Mouse (Mus musculus) erythroblast, adult 5-6 weeks (primary cell): ENCODE data around the gene Kif5c. TPM values are rescaled to one million over a fixed set of nuclear protein-coding genes. Genes with fewer than 3 reads are reported as not detected.

Source experiments
- ATAC-seq: replicated peaks from 2 replicates; pipeline ENCODE4 v1.8.0; 2016; ENCODE audit warnings: moderate number of reproducible peaks, mild to moderate bottlenecking, moderate TSS enrichment, inconsistent platforms; ENCODE audit not compliant: poor library complexity, low FRiP score, severe bottlenecking
- total RNA-seq, 2 experiments: library from RNA; stranded (forward) in 1 of 2; stranded (reverse) in 1 of 2; fragments of 150-400 nt in 1 of 2; fragments of 200-764, 138-1000 nt in 1 of 2; gene quantifications; 2 replicates each; pipeline versions ENCODE4 v1.2.3 to v1.2.4; 2015 to 2017; ENCODE audit warnings: low replicate concordance in 2 of 2

The Kif5c gene
- total RNA-seq (2015; ENCODE audit: low replicate concordance) (0.19 TPM in 1 of 2 replicates, not detected in the other), total RNA-seq (2017; ENCODE audit: low replicate concordance) (0.51 and 5.2 TPM in 2 replicates)

DNA sequence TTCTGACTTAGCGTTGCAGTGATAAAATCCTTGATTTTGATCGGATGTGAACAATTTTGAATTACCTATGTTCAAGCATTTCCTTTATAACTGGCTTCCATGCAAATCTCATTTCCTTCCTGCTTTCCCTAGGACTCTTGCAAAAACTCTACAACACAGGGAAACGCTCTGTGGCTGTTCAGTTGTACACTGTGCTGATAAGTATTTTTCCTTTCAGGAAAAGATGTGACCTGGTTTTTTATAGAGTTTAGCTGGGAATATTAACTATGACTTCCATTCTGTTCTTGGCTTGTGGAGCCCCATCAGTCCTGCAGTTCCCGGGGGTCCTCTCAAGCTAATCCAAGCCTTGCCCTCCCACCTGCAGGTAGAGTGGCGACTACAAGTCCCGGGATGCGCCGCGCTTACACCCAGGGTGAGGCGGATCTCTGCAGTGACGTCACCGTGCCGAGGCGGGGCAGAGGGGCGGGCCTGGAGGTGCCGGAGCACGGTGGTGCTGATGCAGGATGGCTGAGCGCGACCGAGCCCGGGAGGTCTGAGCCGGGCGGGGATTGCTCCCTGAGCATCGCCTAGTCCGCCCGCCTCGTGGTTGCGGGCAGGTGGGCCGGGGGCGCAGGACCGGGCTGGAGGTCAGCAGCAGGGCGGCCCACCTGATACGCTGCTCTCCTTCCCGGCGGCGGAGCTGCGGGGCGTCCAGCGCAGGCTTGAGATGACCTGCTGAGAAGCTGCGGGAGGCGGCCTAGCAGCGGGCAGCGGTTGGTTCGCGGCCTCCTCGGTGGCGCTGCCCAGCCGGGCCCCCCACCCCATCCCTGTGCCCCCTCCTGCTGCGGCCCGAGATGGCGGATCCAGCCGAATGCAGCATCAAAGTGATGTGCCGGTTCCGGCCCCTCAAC, at the start of gene Kif5c:
Gene Kif5c (plus strand): TSS at position 470 of the 890 bp plus-strand sequence.
- peak; percentile 75 for ATAC-seq

DNA sequence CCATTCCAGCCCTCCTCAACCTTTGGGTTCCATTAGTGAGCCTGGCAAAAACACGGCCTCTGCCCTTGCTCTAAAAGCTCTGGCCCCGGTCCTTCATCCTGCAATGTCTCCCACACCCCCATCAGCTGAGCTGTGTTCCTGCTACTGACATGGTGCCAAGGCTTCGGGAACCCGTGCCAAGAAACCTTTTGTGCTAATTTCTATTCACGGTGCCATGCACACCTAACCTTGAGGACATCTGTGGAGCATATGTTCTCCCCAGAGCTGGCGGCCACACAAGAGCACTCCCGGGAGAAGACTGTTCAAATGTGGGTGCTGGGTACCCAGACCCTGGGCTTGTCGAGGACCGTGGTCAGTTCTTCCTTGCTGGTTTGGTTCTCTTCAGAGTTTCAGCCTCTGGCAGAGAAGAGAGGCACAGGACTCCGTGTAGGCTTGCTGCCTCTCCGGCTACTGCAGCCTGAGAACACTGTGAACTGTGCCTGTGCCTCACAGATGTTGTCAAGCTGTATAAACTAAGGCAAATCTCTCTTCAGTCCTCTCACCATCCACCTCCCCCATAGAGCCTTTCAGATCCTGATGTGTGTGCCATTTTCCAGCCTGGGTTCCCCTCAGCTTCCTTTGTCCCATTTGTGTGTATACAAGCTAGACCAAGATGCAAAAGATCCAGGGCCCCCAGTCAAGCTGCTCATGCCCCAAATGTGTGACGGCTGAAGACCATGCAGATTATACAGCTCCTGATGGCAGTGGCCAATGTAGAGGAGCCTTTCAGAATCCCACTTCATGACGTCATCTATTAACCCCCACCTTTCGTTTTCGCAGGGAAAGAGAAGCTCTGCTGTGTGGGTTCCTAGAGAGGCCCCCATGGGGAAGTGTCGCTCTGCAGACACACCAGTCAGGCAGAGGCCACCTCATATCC, 49.0 kb upstream of the Kif5c start:
- no peak for ATAC-seq

DNA sequence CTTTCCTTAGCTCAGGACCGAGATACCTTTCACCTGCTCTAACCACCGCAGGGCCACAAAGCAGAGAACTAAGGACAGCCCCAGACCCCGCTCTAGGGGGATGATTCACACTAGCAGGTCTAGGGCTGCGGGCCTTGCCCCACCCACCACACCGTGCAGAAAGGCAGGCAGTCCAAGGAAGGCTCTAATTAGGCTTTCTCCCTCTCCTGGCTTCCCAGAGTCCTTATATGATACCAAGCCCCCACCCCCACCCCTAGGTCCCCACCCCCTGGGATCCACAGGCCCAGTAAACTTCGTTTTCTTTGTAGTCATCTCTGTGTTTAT, 48.4 kb upstream of the Kif5c start:
- no peak for ATAC-seq

DNA sequence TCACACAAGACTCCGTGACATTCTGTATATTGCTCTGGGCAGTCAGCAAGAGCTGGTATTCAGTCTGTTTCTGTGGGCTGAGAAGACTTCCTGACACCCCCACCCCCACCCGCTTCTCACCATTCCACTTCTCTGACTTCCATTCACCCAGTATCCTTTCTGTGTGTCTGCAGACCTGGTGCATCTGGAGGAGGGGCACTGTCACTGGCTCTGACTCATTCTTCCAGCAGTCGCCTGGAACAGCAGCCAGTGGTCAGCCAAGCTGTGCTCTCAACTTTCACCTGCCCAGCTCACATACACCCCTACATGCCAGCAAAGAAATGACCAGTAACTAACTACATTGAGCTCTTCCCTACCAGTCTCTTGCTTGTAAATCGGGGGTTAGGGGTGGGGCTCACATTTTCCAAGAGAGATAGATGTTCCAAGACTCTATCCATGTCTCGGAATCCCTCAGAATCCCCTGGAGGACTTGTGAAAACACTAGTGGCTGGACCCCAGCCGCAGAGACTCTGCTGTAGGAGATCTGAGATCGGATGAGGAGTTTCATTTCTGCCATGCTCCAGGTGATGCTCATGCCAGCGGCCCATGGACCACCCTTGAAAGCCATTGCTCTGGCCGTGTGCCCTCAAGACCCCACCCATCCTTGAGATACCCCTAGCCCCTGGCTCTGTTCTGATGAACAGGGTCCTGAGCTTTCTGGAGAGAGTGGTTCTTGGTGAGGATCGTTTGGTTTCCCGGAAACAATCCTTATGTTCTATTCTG, 47.8 kb upstream of the Kif5c start:
- ATAC-seq: no peak

DNA sequence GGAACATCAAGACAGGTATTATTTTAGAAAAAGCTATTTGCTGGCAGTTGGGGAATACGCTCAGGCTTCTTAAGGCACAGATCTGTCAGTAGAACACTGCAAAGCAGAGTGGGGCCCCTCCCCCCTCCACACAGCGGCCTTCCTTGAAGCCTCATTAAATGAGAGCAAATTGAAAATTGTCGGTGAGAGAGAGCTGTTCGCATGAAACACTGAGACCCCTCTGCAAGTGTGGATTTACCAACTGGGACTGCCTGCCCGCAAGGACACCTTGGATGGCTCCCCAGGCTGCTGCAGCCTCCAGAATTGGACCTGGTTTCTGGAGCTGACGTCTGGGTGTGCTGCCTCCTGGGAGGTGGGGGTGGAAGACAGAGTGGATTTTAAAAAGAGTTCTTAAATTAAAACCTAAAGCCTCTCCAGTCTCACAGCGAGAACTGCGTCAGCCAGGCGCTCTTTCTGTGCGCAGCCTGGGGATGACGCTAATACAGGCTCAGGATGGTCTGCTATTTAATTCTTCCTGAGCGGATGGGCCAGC, 46.9 kb upstream of the Kif5c start:
- ATAC-seq: no peak

DNA sequence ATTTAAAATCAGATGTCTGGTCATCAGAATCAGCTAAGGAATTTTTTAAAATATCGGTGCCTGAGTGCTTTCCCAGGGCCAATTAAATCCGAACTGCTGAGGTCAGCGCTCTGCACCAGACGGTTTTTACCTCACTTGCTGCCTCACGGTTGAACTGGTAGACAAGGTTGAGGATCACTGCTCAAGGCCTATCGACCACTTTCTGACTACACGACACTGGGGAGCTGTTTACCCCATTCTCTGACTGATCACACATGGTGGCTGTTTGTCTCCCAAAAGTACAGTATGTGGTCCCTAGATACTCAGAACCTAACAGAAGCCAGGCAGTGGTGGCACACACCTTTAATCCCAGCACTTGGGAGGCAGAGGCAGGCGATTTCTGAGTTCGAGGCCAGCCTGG, 46.4 kb upstream of the Kif5c start:
- no peak for ATAC-seq

DNA sequence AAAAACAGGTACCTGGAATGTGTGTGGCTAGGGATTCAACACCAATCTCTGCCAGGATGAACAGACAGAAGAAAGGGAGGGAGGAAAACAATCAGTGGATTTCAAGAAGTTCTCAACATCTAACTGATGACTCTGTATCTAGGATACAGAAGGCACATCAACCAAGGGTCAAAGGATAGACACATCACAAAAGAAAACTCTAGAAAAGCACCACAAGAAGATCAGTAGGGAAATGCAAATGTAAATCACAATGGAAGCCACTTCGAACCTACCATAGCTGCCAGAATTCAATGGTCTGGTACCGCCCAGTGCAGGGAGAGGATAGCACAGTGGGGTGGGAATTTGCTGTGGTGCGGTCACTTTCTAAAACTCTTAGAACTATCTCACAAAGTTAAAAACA, 45.8 kb upstream of the Kif5c start:
- ATAC-seq: no peak

DNA sequence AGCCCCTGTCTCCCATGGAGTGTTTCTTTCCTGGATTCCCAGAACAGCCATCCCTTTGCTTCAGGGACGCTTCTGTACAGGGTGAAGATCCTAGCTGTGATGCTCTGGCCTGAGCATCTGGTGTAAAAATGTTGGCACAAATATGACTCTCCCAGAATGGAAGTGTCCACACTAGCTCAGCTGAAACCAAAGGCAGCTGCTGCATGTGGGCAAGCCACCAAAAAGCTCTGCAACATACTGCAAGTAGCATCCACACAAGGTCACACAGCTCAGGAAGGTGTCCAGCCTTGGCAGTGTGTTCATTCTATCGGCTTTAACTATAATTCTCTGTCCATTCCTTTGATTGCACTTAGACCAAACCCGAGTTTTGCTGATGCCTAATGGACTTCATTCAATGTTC, 38.5 kb upstream of the Kif5c start:
- ATAC-seq: no peak

DNA sequence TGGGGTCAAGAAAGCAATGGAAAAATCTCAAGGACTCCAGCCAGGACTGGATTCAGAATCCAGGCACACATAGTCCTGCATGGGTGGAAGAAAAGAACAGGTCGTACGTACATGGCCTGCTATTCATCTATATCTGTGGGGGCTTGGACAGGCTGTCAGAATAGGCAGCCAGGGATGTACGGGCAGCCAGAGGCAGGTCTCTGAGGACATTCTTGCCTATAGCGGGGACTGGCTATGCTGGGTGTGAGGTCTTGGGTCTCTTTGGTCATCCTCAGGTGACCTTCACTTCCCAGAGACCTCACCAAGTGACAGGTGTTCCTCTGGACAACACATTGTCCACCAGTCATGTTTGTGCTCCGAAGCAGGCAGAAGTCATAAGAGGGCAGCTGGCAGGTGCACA, 36.6 kb upstream of the Kif5c start:
- ATAC-seq: no peak

DNA sequence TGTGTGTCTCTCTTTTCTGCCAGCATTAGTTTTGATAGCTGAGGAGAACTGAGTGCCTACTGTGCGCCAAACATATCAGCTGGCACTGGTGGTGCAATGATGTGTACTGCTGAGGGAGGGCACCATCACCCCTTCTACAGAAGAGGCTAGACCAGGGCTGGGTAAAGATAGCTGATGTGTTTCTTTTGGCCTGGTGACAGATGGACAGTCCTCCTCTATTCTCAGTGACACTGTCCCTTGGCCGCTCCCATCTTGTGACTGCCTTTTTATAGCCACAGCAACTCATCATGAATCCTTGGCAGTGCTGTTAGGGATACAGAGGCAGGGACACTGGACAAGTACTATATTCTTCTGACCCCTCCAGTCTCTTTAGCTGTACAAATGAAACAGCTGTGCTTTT, 35.8 kb upstream of the Kif5c start:
- no peak for ATAC-seq

DNA sequence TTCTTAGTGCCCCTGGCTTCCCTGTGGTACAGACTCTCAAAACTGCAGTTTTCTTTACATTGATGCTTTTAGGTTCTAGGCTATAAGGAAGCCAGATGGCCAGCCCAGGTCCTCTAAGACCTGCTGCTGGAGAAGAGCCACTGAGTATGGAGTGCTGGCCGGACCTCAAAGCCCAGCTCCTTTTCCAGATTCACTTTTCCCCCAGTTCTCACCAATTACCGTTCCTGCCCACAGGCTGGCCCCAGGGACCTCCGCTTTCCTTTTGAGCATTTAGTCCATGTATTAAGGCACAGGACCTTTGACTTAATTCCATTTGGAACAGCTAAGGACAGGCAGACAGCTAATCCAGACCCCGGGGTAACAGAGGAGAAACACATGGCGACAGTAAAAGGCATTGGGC, 28.6 kb upstream of the Kif5c start:
- no peak for ATAC-seq

DNA sequence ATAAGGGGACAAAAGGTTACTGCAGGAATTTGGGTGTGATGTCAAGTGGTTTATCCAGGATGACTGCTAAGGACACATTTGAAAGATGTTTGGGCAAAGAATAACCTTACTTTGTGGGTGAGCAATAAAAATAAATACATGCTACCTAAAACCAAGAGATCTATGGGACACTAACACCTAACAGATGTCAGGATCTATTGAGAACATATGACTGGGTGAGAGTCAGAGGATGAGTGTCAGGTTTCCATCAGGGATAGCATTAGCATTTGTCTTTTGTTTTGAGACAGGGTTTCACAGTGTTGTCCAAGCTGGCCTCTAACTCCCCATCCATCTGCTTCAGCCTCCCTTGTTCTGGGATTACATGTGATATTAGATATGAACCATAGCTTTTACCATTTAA, 26.2 kb upstream of the Kif5c start:
- ATAC-seq: no peak

DNA sequence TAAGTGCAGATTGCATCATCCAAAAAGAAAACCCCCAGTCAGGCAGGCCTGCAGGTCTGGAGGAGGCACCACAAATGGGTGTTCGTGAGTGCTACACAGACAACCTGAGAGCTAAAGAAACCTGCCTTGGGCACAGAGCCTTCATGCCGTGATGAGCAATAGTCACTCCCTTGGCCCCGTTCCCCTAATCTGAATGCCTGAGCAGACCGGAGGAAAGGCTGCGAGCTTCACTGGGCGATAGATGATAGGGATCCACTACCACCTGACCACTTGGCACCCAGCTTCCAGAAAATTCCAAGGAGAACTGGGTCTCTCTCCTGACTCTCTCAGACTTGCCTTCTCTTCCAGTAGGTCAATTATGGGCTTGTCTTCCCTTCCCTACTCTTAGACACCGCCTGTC, 24.2 kb upstream of the Kif5c start:
- no peak for ATAC-seq

DNA sequence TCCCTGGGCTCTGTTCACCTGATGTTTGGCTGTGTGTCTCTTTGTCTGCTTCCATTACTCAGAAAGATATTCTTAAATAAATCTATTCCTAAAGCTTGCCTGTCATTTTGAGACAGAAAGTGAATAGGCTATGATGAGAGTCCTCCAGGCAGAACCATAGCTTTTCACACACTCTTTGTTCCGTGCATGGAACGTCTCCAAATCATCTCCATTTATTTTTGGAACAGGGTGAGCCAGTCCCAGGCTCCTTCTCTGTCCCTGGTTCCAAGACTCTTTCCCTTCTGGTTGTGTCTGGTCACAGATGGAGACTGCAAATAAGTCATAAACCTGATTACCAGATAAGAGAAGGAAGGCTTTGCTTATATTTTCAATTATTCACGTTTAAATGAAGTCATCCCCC, 22.8 kb upstream of the Kif5c start:
- no peak for ATAC-seq

DNA sequence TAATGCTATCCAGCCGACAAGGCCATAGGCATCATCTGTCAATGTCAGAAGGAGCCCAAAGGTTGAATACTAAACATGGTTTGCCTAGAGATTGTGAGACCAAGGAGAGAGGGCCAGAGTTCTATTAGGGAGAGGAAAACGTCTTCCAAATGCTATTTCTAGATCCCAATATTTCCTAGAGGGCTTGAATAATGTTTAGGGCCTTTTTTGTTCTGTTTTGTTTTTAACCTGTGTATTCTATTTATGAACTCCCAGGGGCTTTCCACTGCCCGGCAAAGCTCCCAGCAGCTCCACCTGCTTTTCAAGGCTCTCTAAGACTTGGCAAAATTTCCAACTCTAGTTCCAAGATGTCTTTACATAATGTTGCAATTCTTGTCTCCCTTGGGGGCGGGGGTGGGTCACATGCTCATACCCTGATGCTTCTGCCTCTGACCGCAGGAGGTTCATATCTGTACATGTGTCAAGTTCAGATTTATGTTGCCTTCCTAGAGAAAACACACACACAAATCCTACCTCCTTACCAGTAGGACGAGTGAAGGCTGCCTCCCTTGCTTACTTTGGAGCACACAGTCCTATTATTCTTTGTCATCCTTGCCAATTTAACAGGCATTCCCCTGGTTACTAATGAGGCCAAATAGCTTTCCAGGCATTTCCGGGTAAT, 18.9 kb upstream of the Kif5c start:
- no peak for ATAC-seq

DNA sequence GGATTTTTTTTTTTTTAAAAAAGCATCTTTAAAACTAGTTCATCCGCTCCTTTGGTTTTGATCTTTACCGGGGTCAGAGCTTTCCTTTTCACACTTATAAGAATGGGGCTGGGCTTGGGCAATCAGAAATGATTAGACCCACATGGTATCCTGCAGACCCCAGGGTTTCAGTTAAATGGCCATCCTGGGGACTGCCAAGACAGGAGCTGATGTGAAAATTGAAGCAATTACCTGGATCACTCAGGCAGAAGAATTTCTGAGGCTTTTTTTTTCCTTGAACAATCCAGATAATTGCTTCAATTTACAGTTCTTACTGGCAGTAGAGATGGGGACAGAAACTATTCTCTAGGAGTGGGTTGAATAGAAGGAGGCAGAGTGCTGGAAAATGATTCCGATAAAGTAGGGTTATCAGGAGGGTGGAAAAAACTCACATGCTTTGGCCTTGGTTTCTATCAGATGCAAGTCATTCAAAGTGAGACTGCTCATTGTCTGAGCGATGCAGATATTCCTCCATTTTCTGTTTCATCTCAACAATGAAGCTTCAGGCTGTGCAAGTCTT, 16.2 kb upstream of the Kif5c start:
- no peak for ATAC-seq

DNA sequence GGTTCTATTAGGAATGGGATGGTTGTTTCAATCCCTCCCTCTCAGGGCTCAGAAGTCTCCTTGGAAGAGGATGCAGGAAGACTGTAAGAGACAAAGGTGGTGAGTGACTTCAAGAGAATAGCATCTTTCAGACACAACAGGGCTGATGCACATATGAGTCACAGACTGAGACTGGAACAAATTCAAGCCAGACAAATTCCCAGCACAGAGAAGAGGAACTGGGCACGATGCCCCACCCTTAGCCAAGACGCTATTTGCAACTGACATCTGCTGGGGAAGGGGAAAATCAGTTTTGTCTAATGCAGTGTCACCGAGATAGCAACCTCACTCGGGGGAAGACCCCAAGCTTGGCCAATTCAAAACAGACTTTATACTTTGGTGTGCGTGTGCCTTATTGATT, 9.5 kb upstream of the Kif5c start:
- no peak for ATAC-seq

DNA sequence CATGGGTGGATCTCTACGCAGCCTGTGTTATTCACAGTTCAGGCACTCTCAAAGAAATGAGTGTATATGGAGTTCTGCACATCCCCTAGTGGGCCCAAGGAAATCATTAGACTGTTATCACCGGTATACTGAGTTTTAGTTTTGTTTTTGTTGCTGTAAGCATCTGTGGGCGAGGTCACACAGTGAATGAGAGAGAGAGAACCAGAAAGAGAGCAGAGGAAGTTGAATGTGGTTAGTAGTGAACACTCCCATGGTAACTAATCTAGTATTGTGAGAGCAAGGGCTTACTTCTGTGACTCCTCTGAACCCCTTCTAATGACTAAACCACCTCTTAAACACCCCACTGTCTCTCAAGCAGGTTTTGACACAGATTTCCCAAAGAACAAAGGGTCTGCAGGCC, 2.3 kb upstream of the Kif5c start:
- no peak for ATAC-seq
